Mouse (Mus musculus) inflammation-experienced regulatory T-cells, adult 6 months (primary cell): ENCODE results near the gene Rdx. TPM values are rescaled to one million over a fixed set of nuclear protein-coding genes. Genes with fewer than 3 reads are reported as not detected.

Experiments
- ATAC-seq: one replicate; pipeline ENCODE4 v1.8.0; 2017
- polyA plus RNA-seq, 3 experiments: library from polyadenylated mRNA; unstranded; fragments of 100-300 nt; shearing (Covaris generic); gene quantifications; one replicate each; pipeline ENCODE4 v1.2.1; 2017

The Rdx gene
- 10 to 100 TPM; 45.1 to 71.9 (median 50.0) TPM for polyA plus RNA-seq

DNA sequence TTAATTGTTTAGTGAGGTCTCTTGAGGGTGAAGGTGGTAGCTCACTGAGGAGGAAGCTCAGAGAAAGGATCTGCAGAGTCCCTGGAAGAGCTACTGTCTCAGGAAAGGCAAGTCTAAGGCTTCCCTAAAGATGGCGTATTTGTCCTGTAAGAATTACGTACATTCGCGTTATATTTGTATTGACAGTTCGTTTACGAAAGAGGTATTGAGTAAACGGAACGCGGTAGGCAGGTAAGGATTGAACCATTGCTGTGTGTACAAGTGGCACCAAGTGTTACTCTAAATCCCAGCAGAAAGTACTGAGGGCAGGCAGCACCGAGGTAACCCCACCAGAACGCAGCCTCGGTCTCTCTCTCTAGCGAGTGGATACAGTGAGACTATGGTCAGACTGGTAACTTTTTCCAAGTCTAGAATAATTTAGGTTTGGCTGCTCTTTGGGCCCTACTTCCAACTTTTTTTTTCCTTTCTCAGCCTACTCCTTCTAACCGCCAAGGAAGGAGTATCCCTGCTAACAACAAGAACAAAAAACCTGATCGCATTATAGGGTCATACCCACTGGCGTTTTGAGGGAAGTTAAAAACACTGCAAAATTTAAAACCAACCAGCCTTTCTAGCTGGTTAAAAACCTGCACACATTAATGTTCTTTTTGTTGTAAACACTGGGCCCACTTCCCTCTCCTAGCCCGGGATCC lies at the start of gene Rdx:
TSS of gene Rdx (plus strand) at position 45 of the 692 bp plus-strand sequence.
- no peak for ATAC-seq

DNA sequence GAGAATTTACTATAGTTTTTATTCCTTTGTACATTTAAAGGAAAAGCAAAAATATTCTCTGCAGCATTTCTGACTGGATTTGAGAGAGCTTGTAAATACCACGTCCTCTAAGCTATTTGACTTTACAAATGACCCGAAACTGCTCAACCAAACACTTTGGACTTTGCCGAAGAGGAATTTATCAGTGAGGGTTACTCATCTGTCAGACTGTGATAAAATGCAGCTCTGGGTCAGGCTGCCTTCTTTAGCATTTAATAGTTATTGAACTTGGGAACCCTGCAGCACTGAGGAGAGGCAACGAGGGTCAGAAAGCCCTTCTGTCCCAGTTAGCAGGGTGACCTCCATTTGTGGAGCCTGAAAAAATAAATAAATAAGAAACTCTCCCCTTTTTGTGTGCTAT lies 43.5 kb upstream of the Rdx start:
- ATAC-seq = no peak

DNA sequence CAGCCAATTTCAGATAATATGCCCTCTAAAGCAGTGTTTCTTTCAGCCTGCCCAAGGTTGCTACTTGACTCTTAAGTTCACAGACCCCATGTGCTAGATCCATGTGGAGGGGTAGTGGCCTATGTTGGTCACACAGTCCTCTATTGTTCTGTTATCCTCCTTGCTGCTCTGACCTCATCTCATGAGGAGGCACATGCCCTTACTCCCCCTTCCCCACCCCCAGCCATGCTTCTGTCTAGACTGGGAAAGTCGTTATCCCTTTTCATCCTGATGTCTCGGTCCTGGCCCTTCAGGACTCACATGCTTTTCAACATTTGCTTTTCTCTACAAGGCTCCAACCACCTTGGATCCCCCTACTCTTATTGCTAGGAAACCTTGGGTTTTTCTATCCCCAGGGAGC lies 39.6 kb upstream of the Rdx start:
- no peak for ATAC-seq

GRCm38 (mm10) chr9:52008511-52008910 lies 38.5 kb upstream of the Rdx start:
- ATAC-seq = no peak

DNA sequence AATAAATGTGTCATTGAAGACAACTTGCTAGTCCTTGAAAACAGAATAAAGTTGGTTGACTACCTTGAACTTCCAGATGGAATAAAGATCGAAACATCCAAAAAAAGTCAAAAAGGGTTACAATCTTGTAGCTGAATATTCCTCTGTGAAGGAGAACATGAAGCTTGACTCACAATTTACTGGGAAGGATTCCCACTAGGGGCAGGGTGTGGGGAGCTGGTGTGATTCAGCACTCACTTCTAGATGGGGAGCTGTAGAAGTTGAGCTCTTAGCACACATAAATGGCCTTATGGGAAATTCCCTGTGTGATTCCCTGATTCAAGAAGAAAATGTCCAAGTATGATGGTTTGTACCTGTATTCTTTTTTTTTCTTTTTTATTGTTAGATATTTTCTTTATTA lies 34.7 kb upstream of the Rdx start:
- ATAC-seq = no peak

DNA sequence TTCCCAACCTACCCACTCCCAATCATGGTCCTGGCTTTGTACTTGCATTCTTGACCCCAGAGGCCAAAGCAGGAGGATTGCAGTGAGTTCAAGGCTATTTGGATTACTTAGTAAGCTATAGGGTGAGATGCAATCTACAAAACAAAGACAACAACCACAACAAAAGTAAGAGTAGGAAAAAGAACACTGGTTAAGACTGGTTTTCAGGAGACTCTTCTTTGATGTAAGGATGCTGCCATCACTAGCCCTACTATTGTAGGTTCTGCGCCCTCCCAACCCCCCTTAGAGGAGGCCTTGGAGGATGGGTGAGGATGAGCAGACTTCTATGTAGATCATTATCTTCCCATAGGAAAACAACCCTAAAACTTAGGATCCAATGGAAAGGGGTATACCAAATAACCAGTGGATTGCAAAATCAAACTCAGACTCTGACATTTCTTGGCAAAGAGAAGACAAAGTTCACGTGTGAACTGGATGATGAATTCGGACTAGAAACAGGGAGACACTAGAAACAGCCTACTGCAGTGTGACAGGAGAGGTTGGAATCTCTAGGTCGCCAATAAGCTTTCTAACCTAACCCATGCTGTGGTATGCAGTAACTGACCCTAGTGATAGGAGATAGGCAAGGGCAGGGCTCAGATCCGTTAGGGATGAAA lies 34.1 kb upstream of the Rdx start:
- ATAC-seq = no peak

- no peak for ATAC-seq
Observed at GRCm38 (mm10) chr9:52013900-52014455, 33.0 kb upstream of the Rdx start.

- no peak for ATAC-seq
Observed at GRCm38 (mm10) chr9:52017091-52017490, 29.9 kb upstream of the Rdx start.

GRCm38 (mm10) chr9:52017824-52018223 lies 29.1 kb upstream of the Rdx start:
- no peak for ATAC-seq

DNA sequence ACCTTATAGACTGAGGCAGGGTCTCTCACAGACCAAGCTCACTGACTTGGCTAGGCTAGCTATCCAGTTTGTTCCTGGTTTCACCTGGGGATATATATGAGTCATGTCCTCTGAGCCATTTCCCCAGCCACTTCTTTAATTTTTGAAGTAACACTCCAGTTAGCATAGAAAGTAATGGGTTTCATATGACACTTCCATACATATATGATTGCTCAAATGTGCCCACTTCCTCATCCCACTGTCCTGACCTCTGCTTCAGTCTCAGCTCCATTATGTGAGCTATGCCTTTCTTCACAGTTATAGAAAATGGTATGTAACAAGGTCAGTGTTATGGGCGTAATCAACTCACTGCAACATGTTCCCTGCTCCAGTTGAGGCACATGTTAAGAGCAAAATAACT lies 28.5 kb upstream of the Rdx start:
- no peak for ATAC-seq

GRCm38 (mm10) chr9:52027257-52028020 lies 19.5 kb upstream of the Rdx start:
- ATAC-seq = no peak

DNA sequence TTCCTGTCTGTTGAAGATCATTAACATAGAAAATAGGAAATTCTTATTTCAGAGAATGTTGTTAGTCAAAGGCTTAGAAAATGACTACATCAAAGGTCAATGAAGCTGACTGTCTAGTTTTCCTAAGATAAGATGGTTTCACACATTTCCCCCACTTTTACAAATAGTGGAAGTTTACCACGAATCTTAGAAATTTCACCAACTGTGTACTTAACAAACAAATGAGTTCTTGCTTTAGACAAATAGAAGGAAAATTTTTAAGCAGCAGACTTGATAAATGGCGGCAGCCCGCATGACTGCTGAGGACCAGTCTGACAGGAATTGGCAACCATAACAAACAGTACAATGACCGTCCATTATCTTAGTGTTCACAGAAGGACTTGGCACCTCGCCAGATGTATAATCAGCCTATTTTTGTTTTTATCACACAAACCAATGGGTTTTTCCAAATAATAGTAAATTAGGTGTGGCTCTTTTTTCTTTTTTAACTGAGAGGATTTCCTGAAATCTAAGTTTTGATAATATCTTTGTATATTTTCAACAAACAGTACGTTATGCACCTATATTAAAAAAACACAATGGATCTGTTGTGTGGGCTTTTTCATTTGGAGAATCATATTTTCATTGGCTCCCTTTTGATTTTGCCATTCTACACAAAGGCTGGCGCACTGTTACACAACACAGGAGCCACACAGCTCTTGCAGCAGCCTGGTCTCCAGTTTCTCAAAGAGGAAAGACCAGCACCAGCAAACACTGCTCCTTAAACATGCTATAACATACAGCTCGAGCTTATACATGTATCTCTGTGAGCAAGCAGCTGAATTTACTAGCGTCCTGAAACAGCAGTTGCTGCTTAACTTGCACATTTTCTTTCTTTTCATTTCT lies 18.2 kb upstream of the Rdx start:
- ATAC-seq = no peak

- no peak for ATAC-seq
Observed at GRCm38 (mm10) chr9:52031501-52031900, 15.5 kb upstream of the Rdx start.

DNA sequence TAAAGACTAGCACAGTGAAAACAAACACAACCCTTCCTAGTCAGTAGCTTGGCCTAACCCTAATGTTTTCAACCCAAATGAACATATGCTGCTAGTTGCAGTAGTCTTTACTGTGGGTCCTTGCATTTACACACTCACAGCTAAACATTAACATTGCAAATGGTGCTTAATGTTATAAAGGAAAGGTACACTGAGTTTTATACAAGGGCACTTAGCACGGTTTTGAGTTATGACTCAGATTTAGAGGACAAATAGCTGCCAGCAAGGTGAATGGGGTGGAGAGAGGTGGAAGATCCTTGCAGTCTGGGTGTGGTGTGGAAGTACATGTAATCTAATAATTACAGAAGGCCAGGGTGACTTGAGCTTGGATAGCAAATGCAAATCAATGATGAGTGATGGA lies 9.5 kb upstream of the Rdx start:
- ATAC-seq = no peak

DNA sequence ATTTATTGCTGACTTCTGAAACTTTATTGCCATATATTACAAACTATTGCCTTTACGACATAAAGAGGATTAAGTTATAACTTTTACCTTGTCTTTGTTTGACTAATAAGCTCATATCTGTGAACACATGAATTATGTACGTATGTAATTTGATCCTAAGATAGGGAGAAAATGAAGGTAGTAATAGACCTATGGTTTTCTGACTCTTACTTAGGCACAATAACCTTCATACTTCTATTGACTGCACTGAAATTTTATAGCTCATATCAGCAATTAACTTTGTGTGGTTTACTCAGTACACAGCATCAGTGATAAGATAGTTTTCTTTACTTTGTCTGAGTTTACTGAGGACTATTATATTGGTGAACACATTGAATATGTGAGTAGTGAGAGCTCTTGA lies 5.3 kb upstream of the Rdx start:
- no peak for ATAC-seq

DNA sequence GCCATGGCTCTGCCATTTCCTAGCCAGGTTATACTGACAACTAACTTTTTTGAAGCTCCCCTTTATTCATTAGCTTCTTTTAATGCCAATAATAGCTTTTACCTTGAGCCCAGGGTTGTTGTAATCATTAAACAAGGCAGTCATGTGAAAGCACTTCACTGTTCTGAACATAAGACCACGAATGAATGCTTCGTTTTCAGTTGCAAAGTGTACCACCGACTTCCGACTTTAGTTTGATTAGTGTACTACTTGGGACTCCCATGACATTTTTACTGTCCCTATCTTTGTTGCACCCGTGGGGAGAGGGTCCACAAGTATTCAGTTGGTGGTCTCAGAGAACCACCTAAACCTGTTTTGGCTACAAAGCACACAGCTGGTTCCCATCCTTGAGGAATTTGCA lies 287 bp upstream of the Rdx start:
- no peak for ATAC-seq

DNA sequence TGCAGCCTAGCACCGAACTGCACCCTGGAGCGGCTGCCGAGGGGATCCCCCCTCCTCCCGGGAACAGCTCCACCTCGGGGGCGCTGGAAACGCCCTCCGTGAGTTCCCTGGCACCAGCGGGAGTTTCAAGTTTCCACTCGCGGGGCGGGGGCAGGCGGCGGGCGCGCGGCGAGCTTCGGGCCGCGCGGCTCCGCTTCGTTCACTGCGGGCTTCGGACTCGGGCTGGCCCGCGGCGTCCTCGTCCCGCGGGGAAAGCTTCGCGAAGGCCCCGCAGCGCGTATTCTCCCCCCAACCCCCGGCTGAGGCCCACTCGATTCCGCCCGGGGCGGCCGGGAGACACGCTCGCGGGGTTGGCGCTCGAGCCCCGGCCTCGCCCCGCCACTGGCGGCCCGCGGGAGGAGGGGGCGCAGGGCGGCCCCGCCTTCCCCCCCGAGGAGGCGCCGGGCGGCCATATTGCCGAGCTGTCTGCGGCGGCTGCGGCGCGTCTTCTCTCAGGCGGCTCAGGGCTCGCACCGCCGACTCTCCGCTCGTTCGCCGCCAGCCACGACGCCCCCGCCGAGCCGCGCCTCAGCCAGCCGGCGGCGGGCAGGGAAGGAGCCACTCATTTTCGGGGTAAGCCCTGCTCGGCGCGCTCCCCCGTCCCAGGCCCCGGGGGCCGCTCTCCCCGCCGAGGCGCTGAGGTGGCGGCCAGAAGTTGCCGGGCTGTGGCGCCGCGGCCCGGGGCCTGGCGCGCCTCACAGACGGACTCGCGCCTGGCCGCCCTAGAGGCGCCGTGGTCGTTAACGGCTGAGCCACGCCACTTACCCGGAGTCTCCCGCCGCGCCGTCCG lies 1.1 kb downstream of the Rdx start:
- ATAC-seq = peak; percentile 83

DNA sequence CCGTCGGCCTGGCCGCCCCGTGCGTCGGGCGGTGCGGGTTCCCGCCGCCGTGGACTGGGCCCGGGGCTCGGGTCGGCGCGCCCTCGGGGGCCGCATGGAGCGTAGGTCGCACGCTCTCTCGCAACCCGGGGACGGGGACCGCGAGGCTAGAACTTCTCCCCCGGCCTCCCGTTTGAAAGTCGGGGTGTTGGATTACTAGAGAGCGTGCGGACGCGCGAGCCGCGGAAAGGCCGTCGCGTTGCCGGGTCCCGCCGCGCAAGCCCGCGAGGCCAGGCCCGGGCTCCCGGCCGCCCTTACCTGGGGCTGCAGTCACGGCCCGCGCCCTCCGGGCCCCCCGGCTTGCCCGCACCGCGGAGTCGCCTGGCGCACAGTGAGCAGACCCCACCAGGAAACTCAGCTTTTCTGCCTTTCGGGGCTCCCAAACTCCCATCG lies 1.7 kb downstream of the Rdx start:
- ATAC-seq = peak; percentile 34

- ATAC-seq = no peak
Observed at GRCm38 (mm10) chr9:52049605-52050004, 2.6 kb downstream of the Rdx start.

DNA sequence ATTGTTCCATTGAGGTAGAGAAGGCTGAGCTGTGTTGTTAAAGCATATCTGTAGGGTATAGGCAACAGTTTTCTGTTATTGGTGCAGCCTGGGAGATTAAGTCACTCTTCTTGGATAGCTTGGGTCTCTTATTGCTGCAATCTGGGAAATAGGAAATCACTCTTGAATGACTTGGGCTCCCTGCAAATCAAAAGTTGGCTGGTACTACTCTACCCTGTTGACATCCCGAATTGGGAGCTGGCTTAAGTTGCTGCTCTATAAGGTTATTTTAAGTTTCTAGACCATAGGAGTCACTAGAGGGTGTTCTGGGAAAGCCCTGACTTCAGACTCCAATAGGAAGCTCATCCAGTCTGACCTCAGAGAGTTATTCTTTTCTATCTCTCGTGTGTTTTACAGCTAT lies 3.4 kb downstream of the Rdx start:
- ATAC-seq = no peak

- ATAC-seq = no peak
Observed at GRCm38 (mm10) chr9:52052221-52052620, 5.2 kb downstream of the Rdx start.
